Mouse (Mus musculus) lung, postnatal 14 days (tissue): ENCODE results near the gene Tmem151b.
A peak's percentile ranks its signal among the peaks of the same experiment; 100 is the strongest.

Experiments
- DNase-seq: peaks from one replicate; pipeline ENCODE4 v3.0.0; 2021

Gene Tmem151b

DNA sequence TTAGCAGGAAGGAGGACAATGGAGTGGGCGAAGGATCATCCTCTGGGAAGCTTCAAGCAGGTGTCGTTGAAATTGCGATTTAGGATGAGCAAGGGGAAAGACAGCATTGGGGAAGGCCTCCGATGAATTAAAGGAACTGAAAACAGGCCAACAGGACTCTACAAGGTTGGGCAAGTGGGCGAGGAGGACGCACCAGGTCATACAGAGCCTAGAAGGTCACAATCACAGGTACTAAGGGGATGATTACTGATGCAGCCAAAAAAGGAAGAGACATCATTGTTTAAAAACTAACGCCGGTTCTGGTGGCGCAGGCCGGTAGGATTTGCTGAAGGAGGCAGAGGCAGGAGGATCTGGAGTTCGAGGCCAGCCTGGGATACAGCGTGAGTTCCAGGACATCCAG is 13.7 kb upstream of the Tmem151b start:
- no peak for DNase-seq

DNA sequence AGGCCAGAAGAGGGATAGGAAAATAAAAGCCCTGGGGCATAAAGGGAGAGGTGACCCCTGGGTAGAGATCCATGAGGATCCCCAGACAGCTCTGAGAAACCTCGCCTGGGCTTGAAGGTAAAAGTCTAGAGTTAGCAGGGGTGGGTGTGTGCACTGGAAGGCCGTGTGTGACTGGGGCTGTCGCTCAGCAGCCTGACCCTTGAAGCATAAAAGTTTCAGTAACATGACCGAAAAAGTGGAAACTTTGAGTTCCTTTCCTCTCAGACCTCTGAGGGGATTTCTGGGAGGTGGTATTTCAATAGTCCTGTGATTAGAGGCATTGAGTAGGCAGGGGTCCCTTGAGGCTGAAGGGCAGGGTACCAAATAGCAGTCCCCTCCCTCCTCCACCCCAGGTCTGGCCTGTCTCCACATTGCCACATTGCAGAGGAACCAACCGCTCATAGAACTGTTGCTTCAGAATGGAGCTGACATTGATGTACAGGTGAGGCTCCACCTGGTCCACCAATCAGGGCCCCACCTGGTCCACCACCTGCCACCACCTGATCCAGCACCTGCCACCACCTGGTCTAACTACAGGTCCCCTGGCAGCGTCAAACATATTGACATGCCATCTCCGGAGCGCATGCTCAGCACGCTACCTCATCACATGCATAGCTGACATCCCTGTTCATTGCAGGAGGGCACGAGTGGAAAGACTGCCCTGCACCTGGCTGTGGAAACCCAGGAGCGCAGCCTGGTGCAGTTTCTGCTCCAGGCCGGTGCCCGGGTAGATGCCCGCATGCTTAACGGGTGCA is 10.5 kb upstream of the Tmem151b start:
- DNase-seq: no peak

DNA sequence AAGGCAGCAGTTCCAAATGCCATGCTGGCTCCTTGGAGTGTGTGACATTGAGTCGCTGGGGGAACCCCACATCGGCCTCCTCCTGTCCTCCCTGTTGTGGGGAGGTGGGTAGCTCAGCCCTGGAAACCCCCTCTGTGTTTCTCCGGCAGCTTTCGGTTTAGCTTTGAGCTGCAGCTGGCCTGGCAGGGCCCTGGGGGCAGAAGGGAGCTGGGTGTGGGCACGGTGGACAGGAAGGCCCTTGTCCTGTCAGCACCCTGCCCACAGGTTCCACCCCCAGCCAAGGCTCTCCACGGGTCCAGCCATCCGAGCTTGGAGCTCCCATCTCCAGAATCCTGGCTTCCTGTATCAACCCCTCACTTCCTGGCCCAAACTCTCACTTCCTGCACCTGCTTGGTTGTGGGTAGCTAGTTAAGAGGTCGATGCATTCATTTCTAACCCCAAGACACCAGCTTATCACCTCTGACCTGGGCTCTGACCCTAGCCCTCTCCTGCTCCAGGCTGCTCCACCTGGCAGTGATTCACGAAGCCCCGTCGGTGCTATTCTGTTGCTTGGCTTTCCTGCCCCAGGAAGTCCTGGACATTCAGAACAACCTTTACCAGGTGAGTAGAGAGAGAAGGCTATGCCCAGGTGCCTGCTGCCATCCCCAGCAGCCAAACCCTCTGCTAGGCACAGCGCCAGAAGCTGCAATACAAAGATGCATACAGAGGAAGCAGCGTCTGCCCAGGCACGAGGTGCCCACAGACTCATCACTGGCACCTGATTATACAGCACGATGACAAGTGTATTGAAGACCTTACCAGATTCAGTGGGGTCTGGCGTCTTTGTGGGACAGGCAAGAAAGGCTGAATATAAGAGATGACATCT is 8.8 kb upstream of the Tmem151b start:
- DNase-seq: no peak

DNA sequence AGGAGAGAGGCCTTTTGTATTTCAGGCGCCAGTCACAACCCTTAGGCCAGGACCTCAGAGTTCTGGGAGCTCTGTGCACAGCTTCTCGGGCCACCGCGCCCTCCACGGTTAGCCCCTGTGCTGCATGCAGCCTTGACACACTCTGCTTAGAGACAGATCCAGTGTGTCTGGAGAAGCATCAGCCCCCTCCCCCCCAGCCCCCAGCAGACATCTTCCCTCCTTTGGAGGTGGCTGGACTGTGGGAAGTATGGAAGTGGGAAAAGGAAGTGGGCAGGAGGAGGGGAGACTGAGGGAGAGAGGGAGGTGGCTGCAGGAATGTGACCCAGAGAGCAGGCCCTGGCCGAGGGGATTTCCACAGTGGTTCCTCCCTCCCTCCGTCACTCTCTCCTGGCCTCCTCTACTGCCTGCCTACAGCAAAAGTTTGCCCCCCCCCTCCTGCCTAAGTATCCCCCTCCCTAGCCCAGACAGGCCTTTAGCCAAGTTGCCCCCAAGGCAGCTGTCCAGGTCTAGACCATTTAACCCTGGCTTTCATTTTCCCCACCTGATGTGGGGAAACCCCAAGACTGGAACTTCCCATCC is 7.9 kb upstream of the Tmem151b start:
- DNase-seq: no peak

DNA sequence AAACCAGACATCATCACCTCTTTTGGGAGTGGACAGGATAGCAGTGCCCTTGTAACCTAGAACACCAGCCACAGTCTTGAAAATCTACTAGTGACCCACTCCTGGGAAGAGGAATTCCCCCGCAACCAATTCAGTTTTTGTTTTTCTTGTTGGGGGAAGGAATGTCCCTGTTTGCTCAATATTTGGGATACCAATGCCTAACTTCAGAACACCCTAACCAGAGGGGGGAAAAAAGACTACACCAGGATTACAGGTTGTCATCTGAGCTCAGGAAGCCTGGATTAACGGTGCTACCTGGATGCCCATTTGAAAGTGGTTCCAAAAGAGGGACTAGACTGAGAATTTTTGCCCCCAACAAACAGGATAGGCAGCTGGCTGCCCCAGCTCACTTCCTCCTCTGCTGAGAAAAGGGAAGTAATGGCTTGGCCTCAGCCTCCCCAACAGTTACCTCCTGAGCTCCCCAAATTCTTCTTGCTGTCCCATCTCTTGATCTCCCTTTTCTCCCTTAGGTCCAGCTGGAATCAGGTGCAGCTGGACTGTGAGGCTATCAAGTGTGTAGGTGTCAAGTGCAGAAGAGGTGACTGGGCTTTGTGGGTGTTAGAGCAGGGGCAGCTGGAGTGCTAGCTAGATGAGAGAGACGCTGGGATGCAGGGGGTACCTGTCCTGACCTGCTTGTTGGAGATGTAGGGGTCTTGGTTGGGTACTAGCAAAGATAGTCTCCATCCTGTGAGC is 7.2 kb upstream of the Tmem151b start:
- no peak for DNase-seq

DNA sequence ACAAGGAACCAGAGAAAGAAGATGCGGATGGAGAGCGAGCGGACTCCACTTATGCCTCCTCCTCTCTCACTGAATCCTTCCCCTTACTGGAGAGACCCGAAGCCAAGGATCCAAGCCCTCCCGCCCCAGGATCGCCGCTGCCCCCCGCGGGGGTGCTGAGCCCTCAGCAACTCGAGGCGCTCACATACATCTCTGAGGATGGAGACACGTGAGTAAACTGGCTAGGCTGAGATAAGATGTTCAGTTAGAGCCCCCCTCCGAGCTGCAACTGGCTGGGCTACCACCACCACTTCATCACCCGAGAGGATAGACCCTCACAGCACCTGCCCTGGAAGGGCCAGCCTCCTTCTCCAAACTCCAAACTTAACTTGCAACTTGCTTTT is 6.6 kb upstream of the Tmem151b start:
- DNase-seq: no peak

DNA sequence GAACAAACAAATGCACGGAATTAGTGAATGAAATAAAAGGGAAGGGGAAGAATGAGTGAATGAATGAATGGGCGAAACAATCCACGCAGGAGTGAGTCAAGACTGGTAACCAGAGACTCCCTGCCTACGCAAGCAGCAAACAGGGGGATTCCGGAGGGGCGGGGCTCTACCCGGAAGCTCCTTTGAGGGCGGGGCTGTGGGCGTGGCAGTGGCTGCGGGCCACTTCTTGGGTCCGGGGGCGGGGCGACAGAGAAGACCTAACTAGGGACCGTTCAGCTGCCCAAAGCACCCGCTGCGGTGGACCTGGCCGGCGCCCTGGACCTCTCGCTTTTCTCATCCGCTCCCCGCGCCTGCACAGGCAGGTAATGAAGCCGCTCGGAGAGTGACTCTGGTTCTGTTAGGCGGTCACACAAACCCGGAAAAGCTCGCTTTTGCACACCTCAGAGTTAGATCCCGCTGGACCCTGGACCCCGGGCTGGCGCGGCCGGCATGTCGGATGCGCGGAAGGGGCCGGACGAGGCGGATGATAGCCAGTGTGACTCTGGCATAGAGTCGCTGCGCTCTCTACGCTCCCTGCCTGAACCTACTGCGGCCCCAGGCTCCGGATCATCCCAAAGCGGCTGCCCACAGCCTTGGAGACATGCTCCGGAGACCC is 6.1 kb upstream of the Tmem151b start, which contains the start of gene Nfkbie:
Gene Nfkbie, plus strand, starts transcription at position 252 of the 655 bp plus-strand sequence.
- DNase-seq: peak; percentile 97

DNA sequence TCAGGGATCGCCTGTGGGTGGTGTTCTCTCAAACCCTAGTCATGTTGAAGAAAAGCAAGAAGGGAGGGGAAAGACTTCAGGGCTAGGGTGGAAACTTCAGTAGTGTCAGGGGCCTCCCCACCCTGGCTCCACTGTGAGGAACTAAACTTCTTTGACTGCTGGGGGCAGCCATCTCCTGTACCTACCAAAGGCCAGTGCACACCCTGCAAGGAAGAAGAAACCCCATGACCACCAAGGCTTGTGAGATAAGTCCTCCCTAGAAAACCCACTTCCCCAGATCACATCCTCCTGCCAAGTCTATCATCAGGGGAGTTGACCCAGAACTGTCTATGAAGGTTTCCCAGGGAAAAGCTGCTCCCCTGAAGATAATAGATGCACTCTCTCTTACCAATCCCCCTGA is 4.9 kb upstream of the Tmem151b start:
- DNase-seq: no peak

DNA sequence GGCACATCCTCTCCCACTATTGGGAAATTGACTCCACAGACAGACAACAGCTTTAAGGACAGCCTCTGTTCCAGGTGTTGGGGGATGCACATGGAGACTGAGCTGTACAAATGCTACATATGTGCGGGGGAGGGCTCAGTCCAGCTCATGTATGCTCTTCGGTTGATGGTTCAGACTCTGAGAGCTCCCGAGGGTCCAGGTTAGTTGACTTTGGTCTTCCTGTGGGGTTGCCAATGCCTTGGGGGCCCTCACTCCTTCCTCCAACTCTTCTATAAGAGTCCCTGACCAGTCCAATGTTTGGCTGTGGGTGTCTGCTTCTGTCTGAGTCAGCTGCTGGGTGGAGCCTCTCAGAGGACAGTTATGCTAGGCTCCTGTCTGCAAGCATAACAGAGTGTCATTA is 3.6 kb upstream of the Tmem151b start:
- no peak for DNase-seq

DNA sequence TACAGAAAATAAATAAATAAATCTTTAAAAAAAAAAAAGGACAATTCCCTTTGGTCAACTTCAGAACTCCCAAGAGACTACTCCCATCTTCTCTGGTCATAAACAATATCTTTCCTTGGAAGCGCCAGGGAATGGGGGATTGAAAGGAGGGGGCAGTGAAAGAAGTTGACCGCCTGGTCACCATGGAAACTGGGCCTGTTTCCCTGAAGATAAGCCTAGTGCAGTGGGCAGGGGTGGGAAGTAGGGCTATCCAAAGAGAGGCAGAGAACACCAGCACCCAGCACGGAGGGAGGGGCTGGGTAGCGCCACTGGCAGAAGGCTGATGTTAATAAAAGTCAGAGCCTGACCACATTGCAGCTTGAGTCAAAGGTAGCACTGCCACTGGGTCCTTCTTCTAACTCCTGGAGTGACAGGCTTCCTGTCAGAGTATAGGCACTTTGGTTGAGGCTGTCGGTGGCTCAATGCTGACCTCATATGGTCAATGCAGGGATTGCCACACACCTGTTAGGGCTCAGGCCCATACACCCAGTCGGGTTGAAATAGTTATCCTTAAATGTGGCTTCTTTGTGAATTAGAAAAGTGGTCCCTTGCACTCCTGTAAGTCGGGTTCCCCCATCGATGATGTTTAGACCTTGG is 2.5 kb upstream of the Tmem151b start:
- DNase-seq: peak; percentile 82

DNA sequence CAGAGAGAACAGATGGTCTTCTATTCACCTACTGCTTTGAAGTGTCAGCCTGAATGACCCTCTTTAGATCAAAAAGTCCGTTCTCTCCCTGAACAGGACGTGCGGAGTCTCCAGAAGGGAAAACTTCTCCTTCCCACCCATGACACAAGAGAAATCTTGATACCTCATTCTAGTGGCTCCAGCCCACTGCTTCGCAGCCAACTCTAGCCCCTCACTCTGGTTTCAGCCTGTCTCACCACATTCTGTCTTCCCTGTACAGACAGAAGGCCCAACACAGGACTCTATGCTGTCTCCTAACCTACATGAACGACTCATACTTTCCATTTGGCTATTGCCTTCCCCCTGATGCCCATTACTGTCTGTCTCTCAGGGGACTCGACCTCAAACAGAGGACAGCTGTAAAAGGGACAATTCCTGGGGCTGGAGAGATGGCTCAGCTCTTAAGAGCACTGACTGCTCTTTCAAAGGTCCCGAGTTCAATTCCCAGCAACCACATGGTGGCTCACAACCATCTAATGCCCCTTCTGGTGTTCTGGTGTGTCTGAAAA is 1.8 kb upstream of the Tmem151b start:
- DNase-seq: no peak

DNA sequence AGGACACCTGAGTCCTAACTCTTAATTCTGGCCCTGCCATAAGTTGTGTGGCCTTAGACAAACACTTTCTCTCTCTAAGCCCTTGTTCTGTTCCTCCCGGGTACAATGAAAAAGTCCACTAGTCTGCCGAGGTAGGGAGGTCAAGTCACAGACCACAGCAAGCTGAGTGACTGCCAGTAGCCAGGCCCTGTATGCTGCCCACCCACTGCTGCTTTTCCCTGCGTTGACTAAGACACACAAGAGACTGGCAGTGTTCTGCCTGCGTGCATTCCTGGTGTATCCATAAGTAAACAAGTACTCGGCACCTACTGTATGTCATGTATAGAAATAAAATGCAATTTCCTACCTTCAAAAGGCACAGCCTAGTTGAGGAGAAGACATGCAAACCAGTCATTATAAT is 776 bp upstream of the Tmem151b start:
- DNase-seq: no peak

DNA sequence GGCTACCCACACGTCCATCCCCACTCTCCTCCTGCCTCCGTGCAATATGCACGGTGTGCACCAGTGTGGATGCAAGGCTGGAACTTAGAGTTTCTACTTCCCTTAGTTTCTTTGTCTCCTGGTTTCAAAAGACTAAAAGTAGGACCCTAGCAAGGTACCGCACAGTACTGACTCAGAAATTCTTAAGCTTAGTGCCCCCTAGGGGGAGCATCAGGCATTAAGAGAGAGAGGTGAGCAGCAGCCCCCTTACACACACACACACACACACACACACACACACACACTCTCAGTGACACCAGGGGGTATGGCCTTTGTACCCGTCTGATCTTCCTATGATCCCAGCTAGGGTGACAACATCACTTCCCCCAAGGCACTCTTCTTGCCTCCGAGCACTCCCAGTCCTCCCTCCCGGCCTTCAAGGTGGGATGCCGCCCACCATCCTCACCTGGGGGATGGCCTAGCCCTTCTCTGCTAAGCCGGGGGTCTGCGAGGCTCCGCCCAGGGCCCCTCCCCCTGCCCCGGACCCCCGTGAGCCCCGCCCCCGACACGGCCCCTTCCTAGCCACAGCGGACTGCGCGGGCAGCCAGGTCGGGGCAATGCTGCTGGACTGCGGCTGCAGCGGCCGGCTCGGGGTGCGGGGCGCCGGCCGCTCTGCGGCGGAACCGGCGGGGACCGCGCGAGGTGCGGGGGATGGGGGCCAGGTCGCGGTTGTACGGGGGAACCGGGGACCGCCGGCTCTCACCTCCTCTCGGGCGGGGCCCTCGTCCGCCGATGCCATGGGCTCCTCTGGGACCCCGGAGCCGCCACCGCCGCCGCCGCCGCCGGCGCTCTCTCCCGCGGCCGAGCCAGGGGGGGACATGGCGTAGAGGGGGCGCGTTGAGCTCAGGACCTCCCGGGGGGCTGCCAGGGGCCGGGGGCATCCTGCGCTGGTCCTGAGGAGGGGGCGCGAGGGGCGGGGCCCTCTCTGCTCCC is 650 bp downstream of the Tmem151b start:
- no peak for DNase-seq

DNA sequence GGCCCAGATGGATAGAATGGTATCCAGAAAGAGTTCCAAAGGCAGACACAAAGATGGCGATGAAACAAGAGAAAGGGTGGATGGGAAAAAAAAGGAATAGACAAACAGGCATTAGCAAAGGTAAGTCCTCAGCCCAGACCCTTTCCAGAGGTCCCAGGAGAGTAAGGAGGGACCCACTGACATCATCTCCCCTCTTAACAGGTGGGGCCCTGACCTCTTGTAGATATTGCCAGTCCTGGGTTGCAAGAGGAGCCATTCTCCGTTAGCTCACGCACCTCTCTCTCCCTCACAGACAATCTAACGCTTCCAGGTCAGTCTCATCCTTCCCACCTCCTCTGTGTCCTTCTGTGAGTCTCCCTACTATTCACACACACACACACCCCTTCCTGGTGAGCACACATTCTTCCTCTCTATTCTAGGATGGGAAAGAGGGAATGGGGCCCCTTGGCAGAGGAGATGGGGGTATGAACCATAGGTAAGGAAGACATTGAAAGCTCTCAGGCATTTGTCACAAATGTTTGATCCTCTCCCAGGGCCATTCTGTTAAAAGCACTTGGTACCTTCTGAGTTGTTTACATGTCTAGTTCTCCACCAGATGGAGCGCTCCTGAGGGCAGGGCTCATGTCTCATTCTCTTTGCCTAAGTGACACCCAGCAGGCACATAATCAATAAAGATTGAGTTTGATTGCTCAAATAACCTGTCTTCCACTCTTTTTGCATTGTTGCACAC is 1.9 kb downstream of the Tmem151b start:
- no peak for DNase-seq

DNA sequence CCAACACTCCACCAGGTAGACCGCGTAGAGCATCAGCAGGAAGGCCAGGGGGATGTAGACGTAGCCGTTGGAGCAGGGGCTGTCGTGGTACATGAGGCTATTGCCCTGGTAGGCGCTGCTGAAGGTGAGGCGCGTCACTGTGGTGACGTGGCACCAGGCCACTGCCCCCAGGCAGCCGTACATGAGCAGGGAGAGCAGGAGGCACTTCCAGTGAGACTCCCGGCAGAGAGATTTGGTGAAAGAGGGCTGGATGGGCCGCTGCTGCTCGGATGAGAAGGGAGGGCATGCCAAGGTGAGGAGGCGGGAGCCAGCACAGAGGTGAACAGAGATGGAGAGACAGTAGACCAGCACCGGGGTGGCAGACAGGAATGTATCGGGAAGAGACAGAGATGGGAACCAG is 2.5 kb downstream of the Tmem151b start:
- DNase-seq: no peak

DNA sequence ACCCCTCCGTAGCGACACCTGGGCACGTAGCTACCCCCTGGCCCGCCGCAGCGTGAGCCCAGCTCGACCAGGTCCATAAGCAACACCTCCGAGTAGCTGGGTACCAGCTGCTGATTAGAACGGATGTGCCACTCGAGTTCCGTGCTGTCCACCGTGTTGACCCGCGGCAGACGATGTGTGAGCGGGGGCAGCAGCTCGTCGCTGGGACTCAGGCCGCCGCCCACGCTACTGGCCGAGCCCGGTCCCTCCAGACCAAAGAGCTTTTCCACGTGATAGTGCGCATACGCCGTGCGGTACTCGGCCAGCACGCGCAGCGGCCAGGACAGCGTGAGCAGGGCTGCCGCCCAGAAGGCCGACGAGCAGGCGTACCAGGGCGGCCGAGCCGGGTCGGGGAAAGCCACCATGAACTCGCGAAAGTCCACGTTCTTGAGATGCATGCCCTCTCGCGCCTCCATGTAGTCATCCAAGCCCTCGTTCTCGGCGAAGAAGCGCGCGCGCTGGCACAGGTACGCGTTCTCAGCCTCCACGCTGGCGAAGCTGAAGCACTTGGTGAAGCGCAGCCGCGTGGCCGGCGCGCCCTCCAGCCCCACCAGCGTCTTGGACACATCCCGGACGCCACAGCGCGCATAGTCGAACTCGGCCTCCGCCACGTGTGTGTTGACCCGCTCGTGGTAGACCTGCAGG is 4.1 kb downstream of the Tmem151b start:
- DNase-seq: no peak

DNA sequence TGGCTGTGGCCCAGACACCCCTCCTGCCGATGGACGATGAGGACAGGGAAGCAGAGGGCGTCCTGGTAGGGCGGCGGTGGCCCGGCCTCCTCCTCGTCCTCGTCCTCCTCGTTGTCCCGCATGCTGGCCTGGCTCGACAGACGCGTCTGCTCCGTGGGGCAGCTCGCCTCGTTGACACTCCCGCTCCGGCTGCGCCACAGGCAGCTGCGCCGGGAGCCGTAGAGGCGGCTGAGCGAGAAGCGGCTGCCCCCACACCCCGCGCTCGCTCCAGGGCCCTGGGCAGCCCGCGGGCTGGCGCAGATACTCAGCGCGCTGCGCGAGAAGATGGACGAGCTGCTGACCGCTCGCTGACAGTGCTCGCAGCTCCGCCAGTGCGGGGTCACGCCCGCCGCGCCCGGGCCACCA is 4.6 kb downstream of the Tmem151b start:
- no peak for DNase-seq

DNA sequence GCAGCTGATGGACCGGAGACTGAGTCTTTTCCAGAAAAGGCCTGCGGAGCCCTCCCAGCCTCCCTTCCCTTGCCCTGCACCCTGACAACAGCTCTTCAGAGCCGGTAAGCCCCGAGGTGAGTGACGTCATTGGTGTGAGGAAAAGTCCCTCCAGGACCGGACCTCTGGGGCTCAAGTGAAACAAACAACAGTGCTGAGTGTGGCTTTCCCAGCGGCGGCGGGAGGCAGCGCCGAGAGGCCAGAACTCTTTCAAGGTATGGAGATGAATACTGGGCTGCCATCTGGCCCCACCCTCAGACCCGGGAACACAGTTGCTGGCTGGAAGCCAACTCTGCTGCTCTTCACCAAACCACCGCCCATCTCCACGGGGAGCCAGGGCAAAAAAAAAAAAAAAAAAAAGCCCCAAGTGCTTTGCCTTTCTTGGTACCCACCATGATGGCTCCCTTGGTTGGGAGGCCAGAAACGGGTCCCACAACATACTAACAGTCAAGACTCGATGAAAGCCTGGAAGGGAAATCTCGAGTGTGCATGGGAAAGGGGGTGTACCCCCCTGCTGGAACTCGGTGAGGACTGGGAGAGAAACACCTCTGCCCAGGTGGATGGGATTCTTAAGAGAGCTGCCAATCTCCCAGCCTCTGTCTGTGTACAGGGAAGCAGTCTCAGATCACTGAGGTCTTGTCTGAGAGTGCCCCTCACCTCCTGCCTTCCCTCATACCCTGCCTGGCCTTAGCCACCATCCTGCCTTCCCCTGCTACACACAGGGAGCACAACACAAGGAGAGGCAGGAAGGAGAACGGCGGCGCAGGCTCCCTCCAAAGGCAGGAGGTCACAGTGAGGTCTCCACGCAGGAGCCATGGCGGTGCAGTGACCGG is 5.2 kb downstream of the Tmem151b start:
- DNase-seq: no peak
